Mouse (Mus musculus) kidney, adult 2 months (tissue): ENCODE results near the gene Arl4a. TPM values are rescaled to one million over a fixed set of nuclear protein-coding genes. Genes with fewer than 3 reads are reported as not detected.

ENCODE experiments used
- DNase-seq: peaks from one replicate; pipeline ENCODE4 v3.0.0; 2021
- H3K27ac ChIP-seq: fragments of 200-500 bp; 2 replicates; pipeline ENCODE4 v1.5.1; 2012; ENCODE audit warnings: low read depth, low read length, control low read depth, inconsistent platforms; ENCODE audit not compliant: insufficient read depth
- H3K27me3 ChIP-seq: fragments of 200-500 bp; replicated peaks from 2 replicates; pipeline ENCODE4 v1.6.1; 2012; ENCODE audit warnings: mild to moderate bottlenecking, moderate library complexity, low read length, inconsistent platforms; ENCODE audit not compliant: control insufficient read depth, insufficient read depth
- H3K36me3 ChIP-seq: fragments of 200-500 bp; 2 replicates; pipeline ENCODE4 v1.6.1; 2012; ENCODE audit warnings: mild to moderate bottlenecking, moderate library complexity, low read length, inconsistent platforms; ENCODE audit not compliant: control insufficient read depth, insufficient read depth
- H3K4me1 ChIP-seq: fragments of 200-500 bp; 2 replicates; pipeline ENCODE4 v1.6.1; 2011; ENCODE audit warnings: low read length; ENCODE audit not compliant: control insufficient read depth, insufficient read depth
- H3K4me3 ChIP-seq: fragments of 200-500 bp; 2 replicates; pipeline ENCODE4 v1.5.1; 2011; ENCODE audit warnings: mild to moderate bottlenecking, low read depth, low read length, control low read depth; ENCODE audit not compliant: insufficient read depth
- CTCF ChIP-seq: fragments of 200-500 bp; conservative IDR thresholded peaks from 2 replicates; pipeline ENCODE4 v1.5.1; 2011; ENCODE audit warnings: low read depth, mild to moderate bottlenecking, control low read depth, low read length, moderate library complexity, mixed read lengths; ENCODE audit not compliant: insufficient read depth, insufficient read length
- POLR2A ChIP-seq: fragments of 200-500 bp; IDR thresholded peaks from one replicate; pipeline ENCODE4 v1.6.1; 2011; ENCODE audit warnings: low read depth, low read length, control low read depth
- WGBS: fragments of 180-500 bp; shearing (Covaris S2); methylation state at CpG from one replicate; pipeline ENCODE4 v1.1.7; 2018; 5-methylcytosine and 5-hydroxymethylcytosine counted together
- polyA plus RNA-seq: library from polyadenylated mRNA; depleted of rRNA; stranded (reverse); fragments of >200 nt; gene quantifications from 2 replicates; pipeline ENCODE4 v1.2.3, GENCODE M21; 2012

Arl4a gene
- polyA plus RNA-seq, 1 experiment, result 12.4 TPM

- Histone ChIP-seq H3K36me3 (no peaks in the 10 kb centered on the region), H3K4me1 (no peaks in the 10 kb centered on the region), H3K27me3 (no peaks in the 10 kb centered on the region), H3K4me3 (no peak overlapping the region), H3K27ac (no peak overlapping the region)
- no peak for DNase-seq
- TF ChIP-seq CTCF, result no peak
- no peak for TF ChIP-seq POLR2A
- 70% methylated on average over 3 of the region's 3 CpGs for WGBS
Measured at GRCm38 (mm10) chr12:40008459-40008858, 29.4 kb downstream of the Arl4a start.

DNA sequence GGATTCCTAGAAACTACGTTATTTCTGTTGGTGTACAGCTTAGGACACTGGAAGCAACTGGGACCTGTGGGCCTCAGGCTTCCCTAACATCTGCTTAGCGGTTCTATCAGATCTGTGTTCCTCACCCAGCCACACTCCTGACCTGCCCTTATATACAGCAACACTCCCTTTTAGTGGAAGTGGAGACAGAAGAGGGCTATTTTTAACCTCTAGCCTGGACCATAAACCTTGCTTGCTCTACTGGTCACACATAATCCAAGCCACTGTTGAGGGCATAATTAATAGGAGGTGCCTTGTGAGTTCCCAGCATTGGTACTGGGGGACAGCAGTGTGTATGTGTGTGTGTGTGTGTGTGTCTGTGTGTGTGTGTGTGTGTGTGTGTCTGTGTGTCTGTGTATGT lies 33.1 kb downstream of the Arl4a start:
- no peaks in the 10 kb centered on the region for H3K36me3 ChIP-seq
- H3K27ac ChIP-seq, result no peak overlapping the region
- no peaks in the 10 kb centered on the region for H3K4me1 ChIP-seq
- DNase-seq, result no peak
- TF ChIP-seq CTCF, result no peak
- TF ChIP-seq POLR2A, result no peak
- H3K4me3 ChIP-seq, result no peak overlapping the region
- 70% methylated on average over 2 of the region's 2 CpGs for WGBS
- H3K27me3 ChIP-seq, result no peaks in the 10 kb centered on the region

DNA sequence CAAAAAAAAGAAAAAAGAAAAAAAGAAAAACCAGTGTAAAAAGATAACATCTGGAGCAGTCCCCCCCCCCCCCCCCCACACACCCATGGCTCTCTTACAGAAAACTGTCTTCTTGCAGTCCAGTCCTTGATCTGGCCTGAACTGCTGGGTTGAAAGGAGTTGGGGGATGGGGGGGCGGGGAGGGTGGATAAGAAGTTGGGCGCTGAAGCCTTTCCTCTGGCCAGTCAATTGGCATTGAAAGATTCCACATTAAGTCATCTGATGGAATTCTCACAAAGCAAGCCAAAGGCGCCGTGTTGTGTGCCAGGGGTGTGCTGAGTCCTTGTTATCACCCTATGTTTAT lies 39.0 kb downstream of the Arl4a start:
- Histone ChIP-seq H3K36me3 (no peaks in the 10 kb centered on the region), H3K27ac (no peak overlapping the region), H3K4me1 (no peaks in the 10 kb centered on the region), H3K4me3 (no peak overlapping the region), H3K27me3 (no peaks in the 10 kb centered on the region)
- TF ChIP-seq CTCF (no peak), POLR2A (no peak)
- WGBS, result 74% methylated on average over 4 of the region's 4 CpGs
- no peak for DNase-seq

DNA sequence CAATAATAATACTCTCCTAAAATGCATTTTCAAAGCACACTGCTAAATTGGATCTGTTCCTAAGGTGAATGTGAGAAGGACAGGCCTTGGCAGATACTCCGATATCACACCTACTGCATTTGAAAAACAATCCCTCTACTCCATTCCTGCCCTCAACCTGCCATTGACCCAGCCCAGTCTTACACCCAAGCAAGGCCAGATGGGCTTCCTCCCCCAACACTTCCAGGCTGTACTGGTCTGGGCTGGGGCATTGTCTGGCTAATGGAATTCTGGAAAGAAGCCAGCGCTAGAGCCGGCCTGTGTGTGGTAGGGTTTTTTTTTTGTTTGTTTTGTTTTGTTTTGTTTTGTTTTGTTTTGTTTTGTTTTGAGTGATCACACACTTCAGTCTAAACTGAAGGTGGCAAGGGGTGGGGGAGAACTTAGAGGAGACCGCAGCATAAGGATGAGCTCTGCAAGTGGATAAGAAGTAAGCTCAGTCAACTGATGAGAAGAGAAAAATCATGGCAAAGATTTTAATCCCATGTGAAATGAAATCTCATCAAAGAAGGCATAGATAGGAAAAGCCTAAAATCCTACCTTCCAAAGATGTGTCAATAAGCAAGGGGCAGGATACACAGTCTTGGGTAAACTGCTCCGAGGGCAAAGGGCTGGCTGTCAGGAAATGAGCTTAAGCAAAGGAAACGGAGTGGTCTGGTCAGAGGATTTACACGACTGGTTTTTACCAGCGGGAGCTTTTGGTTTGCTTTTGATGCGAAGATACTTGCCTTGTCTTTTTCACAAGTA lies 39.6 kb downstream of the Arl4a start:
- Histone ChIP-seq H3K36me3 (no peaks in the 10 kb centered on the region), H3K27me3 (no peaks in the 10 kb centered on the region), H3K27ac (no peak overlapping the region), H3K4me3 (no peak overlapping the region), H3K4me1 (no peaks in the 10 kb centered on the region)
- 38% methylated on average over 9 of the region's 9 CpGs for WGBS
- peak; percentile 41 for DNase-seq
- TF ChIP-seq CTCF, result no peak
- TF ChIP-seq POLR2A, result no peak

- no peak for DNase-seq
- Histone ChIP-seq H3K4me1 (no peaks in the 10 kb centered on the region), H3K27me3 (no peaks in the 10 kb centered on the region), H3K36me3 (no peaks in the 10 kb centered on the region), H3K27ac (no peak overlapping the region), H3K4me3 (no peak overlapping the region)
- TF ChIP-seq POLR2A (no peak), CTCF (no peak)
- WGBS, result 68% methylated on average over 4 of the region's 4 CpGs
Measured at GRCm38 (mm10) chr12:39997651-39998050, 40.2 kb downstream of the Arl4a start.

- WGBS, result 91% methylated on average over 5 of the region's 5 CpGs
- no peaks in the 10 kb centered on the region for H3K4me1 ChIP-seq
- no peak overlapping the region for H3K27ac ChIP-seq
- no peaks in the 10 kb centered on the region for H3K27me3 ChIP-seq
- TF ChIP-seq CTCF (no peak), POLR2A (no peak)
- no peak for DNase-seq
- no peaks in the 10 kb centered on the region for H3K36me3 ChIP-seq
- no peak overlapping the region for H3K4me3 ChIP-seq
Measured at GRCm38 (mm10) chr12:39996015-39996414, 41.8 kb downstream of the Arl4a start.

DNA sequence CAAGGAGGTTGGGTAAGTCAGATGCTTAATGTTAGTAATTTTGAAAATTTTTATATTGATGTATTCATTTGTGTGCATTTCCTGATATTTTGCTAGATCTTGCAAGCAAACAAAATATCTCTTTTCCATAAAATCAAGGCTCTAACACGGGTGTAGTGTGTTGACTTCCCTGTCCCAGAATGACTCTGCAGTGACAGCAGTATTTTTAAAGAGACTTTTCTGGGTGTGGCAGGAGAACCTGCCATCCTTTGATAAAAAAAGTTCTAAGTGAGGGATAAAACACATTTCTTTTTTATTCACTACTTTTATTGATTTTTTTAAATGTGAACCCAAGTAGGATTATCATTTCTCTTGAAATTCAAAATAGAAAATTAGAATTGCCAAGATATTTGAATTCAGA lies 42.2 kb downstream of the Arl4a start:
- no peaks in the 10 kb centered on the region for H3K36me3 ChIP-seq

More for the DNA sequence above, 42.2 kb downstream of the Arl4a start:
- Histone ChIP-seq H3K4me3 (no peak overlapping the region), H3K4me1 (no peaks in the 10 kb centered on the region), H3K27me3 (no peaks in the 10 kb centered on the region), H3K27ac (no peak overlapping the region)
- TF ChIP-seq CTCF (no peak), POLR2A (no peak)
- DNase-seq, result no peak
- 80% methylated on average over 1 of the region's 1 CpGs for WGBS
